Mouse (Mus musculus) c-Kit-positive CD71-negative TER-119-negative erythroid progenitor cells, embryonic 14.5 days (primary cell): ENCODE data around the gene Axin1.
"Not testable (repeated sequence)": the region's sequence is repeated elsewhere in the genome, so short reads cannot be mapped to it uniquely, and the experiment has no call there.

Experiments used
- DNase-seq: peaks from one replicate; pipeline ENCODE4 v3.0.0-alpha.2; 2013; ENCODE audit warnings: low read depth

Axin1 gene

GRCm38 (mm10) chr17:26138239-26138836 lies at the start of gene Axin1:
TSS of gene Axin1 (plus strand) at chr17:26138688.
- DNase-seq: peak; percentile 96

DNA sequence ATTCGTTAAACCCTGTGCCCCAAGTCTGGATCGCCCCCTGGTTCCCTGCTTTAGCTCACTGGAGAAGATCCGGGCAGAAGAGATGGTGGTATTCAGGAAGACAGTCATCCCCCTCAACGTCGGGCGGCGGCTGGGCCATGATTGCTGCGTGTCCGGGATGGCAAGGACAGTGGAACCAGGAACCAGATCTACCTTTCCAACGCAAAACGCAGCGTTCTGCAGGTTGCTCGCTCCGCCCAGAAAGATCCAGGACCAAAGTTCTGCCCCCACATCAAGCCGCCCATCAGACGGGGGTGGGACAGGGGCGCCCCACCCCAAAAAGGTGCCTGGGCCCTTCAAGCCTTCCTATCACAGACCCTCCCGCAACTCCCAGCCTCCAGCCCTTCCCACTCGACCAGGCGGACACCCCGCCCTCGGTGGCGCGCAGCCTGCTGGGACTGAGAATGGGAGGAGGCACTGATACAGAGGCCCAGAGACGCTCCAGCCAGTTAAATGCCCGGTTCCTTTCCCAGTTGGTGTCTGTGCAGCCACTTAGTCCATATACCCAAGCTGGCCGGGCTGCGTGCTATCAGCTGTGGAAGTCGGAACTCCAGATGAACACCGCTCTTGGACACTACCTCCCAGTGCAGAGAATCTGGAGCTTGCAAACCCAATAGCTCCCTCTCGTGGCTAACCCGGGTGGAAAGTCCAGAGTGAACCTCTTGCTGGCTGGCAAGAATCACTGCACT lies 48.4 kb upstream of the Axin1 start, which contains the start of gene Decr2:
Gene Decr2, minus strand, starts transcription at position 433 of the 728 bp plus-strand sequence.
- peak; percentile 90 for DNase-seq

DNA sequence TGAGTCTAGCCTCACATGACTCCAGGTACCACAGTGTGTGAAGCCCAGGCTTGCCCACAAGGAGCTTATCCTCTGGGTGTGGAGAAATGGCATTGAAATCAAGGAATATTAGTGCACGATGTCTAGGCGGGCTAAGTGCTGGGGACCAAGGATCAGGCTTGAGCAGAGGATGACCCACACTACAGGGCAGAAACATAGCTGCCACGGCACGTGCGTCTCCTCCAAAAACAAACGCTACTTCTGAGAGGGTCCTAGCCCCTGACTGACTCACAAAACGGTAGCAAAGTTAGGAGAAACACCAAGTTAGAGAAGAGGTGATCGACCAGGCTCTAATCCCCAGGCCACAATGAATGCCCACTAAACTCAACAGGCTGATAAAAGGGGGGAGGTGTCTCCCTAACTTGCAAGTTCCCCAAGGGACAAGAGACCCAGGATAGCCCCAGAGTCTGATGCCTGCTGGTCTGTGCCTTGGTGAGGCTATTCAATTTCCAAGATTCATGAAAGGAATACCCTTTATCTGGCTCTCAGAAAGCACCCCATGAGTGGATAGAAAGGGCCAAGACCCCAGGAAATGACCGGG lies 43.9 kb upstream of the Axin1 start:
- DNase-seq: no peak

DNA sequence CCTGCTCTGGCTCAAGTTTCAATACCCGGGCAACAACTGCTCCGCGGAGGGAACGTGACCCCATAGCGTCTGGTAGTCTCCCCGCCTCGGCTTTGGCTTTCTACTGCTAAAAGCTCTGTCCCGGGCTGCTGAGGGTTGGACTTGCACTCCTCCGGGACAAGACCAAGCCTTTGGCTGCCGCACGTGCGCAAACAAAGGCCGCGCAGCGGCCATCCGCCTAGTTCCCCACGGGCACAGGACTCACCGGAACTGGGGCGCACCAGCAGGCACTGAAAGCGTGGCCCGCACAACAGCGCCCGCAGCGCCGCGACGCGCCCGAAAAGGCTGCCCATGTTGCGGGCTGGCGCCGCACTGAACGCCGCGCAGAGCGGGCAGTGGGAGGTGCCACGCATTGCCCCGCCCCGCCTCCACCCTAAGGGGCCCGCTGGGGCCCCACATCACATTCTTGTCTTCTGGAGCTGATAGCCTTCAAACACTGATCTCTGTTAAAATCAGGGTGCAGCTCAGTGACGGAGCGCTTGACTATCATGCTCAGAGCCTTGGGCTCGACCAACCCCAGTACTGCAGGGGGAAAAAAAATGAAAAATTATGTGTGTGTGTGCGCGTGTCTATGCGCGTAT lies 43.3 kb upstream of the Axin1 start, which contains the start of gene Nme4:
Gene Nme4, minus strand, starts transcription at position 482 of the 620 bp plus-strand sequence.
- DNase-seq: peak; percentile 50

DNA sequence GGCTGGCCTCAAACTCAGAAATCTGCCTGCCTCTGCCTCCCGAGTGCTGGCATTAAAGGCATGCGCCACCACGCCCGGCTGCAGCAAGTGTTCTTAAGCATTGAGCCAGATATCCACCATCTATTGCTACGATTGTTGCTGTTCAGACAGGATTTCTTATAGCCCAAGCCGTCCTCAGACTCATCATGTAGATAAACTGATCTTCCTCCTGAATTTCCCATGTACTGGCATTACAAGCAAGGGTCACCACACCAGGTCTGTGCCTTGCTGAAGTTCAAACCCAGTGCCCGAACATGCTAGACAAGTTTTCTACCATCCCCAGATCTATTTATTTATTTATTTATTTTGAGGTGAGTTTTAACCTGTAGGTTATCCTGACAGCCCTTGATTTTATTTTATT lies 40.0 kb upstream of the Axin1 start:
- DNase-seq: no peak

GRCm38 (mm10) chr17:26099316-26099715 lies 39.2 kb upstream of the Axin1 start:
- not testable (repeated sequence) for DNase-seq

GRCm38 (mm10) chr17:26100166-26100565 lies 38.3 kb upstream of the Axin1 start:
- no peak for DNase-seq

- no peak for DNase-seq
Observed at GRCm38 (mm10) chr17:26101478-26101877, 37.0 kb upstream of the Axin1 start.

GRCm38 (mm10) chr17:26105619-26106018 lies 32.9 kb upstream of the Axin1 start:
- no peak for DNase-seq

DNA sequence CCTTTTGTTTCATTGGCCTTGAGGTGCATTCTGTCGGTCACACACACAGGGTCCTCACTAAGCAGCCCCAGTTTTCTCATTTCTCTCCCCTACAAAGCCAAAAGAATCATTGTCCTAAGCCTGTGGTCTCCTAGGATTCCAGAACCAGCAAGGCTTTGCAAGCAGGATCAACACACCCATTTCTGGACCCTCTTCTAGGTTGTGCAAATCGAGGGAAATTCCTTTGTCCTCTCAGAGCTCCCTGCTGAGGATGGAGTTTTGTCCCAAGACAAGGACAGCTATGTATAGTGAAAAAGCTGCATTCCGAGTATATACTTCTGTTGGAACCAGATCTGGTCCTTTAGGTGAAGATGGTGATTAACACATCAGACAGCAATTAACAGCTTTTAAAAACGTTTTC lies 28.3 kb upstream of the Axin1 start:
- DNase-seq: no peak

GRCm38 (mm10) chr17:26111024-26111423 lies 27.5 kb upstream of the Axin1 start:
- no peak for DNase-seq

- no peak for DNase-seq
Observed at GRCm38 (mm10) chr17:26111722-26112121, 26.8 kb upstream of the Axin1 start.

DNA sequence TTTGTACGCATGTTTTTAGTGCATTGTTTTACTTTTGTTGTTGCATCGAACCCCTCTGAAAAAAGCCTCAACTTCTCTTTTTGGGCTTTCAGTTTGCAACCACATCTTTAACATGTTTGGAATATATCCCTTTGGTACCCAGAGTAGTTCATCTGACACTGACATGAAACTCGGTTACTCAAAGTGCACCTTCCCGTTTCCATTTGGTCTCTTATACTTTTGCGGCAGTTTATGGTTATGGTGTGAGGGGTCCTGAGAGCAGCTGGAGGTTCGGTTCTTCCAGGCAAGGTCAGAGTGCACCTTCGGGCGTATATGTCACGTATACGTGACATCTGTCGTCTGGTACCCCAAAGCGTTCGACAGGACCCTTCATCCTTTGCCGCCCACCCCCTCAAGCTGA lies 25.7 kb upstream of the Axin1 start:
- DNase-seq: no peak

GRCm38 (mm10) chr17:26113181-26113948 lies 25.1 kb upstream of the Axin1 start, which contains the start of gene Tmem8:
TSS of gene Tmem8 (plus strand) at chr17:26113299.
- DNase-seq: no peak

DNA sequence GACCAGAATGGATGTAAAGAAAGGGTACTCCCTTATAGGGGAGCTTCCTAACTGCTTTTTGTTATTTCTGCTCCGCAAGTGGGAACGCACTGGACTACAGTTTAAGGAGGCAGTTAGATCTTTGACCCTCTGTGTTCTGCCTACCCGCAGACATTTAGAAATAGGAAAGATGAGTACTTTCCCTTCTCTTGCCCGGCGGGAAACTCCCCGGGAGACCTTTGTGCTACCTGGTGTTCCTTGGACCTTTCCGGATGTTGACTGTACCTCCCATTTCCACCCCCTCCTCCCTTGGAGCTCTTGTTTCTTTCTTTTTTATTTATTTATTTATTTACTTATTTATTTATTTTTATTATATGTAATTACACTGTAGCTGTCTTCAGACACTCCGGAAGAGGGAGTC lies 24.4 kb upstream of the Axin1 start:
- DNase-seq: no peak

GRCm38 (mm10) chr17:26114461-26114860 lies 24.0 kb upstream of the Axin1 start:
- DNase-seq: not testable (repeated sequence)

DNA sequence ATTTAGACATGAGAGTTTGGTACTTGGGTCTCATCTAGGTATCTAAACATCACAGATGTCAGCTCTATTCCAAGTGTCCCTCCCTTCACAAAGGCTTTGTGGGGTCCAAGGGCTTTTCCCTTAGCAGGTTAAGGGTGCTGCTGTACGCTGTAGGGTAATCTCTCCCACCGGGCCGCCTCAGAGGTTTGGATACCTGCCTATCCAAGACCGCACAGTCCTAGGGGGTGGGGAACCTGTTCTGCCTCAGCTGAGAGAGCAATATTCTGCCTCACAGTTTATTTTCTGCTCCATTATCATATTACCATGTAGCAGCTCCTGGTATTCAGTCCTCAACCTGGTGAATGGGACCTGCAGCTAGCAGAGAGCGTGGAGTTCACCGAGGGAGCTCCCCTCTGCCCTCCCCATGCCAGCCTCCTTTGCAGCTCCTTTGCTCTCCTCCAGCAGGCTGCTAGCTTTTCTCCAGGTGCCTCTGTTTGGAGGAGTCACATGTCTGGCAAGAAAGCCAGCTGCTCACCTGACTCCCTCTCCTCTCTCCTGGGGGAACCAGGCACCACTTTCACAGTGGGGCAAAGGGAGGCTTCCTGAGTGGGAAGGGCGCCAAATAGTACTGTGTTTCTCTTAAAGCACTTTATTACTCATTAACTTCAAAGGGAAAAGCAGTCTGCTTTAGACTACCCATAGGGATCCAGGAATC lies 23.1 kb upstream of the Axin1 start:
- DNase-seq: no peak

DNA sequence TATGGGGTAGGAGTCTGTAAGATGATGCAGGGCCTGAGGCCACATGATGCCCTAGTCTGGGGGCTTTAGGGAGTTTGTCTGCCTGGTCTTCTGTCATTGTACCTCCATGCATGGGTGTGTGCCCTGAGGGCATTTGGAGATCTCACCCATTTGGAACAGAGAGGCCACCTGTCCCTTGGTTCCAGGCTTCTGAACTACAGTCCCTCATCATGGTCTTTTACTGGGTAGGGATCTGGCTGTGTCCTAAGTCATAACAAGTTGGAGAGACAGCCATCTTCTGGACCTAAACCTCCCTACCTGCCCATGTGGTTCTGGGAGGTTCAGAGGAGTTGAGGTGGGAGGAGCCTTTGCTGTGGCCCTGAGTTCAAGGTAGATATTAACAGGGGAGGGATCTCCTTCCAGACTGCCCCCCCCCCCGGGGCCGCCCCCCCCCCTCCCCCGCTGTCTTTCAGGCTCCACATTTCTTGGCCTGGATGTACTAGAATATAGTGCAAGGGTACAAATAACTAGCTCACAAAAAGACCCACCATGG lies 22.5 kb upstream of the Axin1 start:
- no peak for DNase-seq

- DNase-seq: no peak
Observed at GRCm38 (mm10) chr17:26116503-26117258, 21.8 kb upstream of the Axin1 start.
